Comparison of ENCODE assay signal across 8 mouse cellular contexts in genomic region chr10:117282049-117282448, GRCm38 (mm10). TPM values are rescaled to one million over a fixed set of nuclear protein-coding genes. Genes with fewer than 3 reads are reported as not detected.
DNase-seq lines count a peak whose midpoint lies in the region; ATAC-seq and TF ChIP-seq lines count a peak whose summit lies in the region.

Gene Lyz2 (minus strand): TSS chr10:117282321.

- H3K27ac ChIP-seq in bone marrow macrophage, adult 2 months (ENCODE audit: insufficient read depth, low read depth, low read length) = peak within 1 kb of the TSS; percentile 94
- H3K27ac ChIP-seq in intestine, embryonic 15.5 days = peak within 1 kb of the TSS; percentile 67; the same call in 1 of the 2 replicates
- no peak within 1 kb of the TSS for H3K27ac ChIP-seq in lung, embryonic 15.5 days
- H3K27ac ChIP-seq in stomach, embryonic 14.5 days (ENCODE audit: low read length) = peak within 1 kb of the TSS; percentile 63

- no peaks in the 10 kb centered on the region for H3K36me3 ChIP-seq in intestine, embryonic 15.5 days
- no peaks in the 10 kb centered on the region for H3K36me3 ChIP-seq in lung, embryonic 15.5 days
- no peaks in the 10 kb centered on the region for H3K36me3 ChIP-seq in stomach, embryonic 14.5 days (ENCODE audit: control insufficient read depth, insufficient read depth, low read length)

- H3K4me1 ChIP-seq in bone marrow macrophage, adult 2 months (ENCODE audit: control insufficient read depth, insufficient read depth, low read length) = peaks cover 34% of the 10 kb centered on the region
- H3K4me1 ChIP-seq in intestine, embryonic 15.5 days (replicated peaks) = no peaks in the 10 kb centered on the region
- H3K4me1 ChIP-seq in lung, embryonic 15.5 days = no peaks in the 10 kb centered on the region
- H3K4me1 ChIP-seq in stomach, embryonic 14.5 days (ENCODE audit: control insufficient read depth, insufficient read depth, low read length) = no peaks in the 10 kb centered on the region

- peak within 1 kb of the TSS; percentile 70 for H3K4me3 ChIP-seq in bone marrow macrophage, adult 2 months (ENCODE audit: insufficient read depth, low read length)
- H3K4me3 ChIP-seq in intestine, embryonic 15.5 days (replicated peaks) = no peak within 1 kb of the TSS
- no peak within 1 kb of the TSS for H3K4me3 ChIP-seq in lung, embryonic 15.5 days
- H3K4me3 ChIP-seq in stomach, embryonic 14.5 days (ENCODE audit: low read depth, low read length) = no peak within 1 kb of the TSS

- H3K27me3 ChIP-seq in intestine, embryonic 15.5 days (replicated peaks) = no peaks in the 10 kb centered on the region
- H3K27me3 ChIP-seq in lung, embryonic 15.5 days = no peaks in the 10 kb centered on the region
- H3K27me3 ChIP-seq in stomach, embryonic 14.5 days (ENCODE audit: control insufficient read depth, insufficient read depth, low read length) = no peaks in the 10 kb centered on the region

- peak; percentile 73 for ATAC-seq in granulocyte monocyte progenitor cell, adult 5-6 weeks (replicated peaks; ENCODE audit: poor library complexity, severe bottlenecking)
- ATAC-seq in intestine, embryonic 15.5 days = peak; percentile 69; the same call in 1 of the 2 replicates
- peak; percentile 35; the same call in 1 of the 2 replicates for ATAC-seq in lung, embryonic 15.5 days (ENCODE audit: borderline replicate concordance, extremely low read depth, low FRiP score, low TSS enrichment)
- ATAC-seq in stomach, embryonic 14.5 days (ENCODE audit: insufficient number of reproducible peaks, insufficient read depth, low FRiP score, low read depth) = peak; percentile 23; the same call in 1 of the 2 replicates

- TF ChIP-seq CTCF in bone marrow macrophage, adult 2 months (IDR thresholded peaks at IDR 0.05; ENCODE audit: low read depth, low read length) = no peak

- 37% methylated on average over 4 of the region's 4 CpGs for WGBS in intestine, embryonic 15.5 days
- 40% methylated on average over 4 of the region's 4 CpGs for WGBS in lung, embryonic 15.5 days
- WGBS in stomach, embryonic 14.5 days = 36% methylated on average over 4 of the region's 4 CpGs

- H3K9ac ChIP-seq in intestine, embryonic 15.5 days = no peak within 1 kb of the TSS
- H3K9ac ChIP-seq in lung, embryonic 15.5 days = no peak within 1 kb of the TSS
- no peak within 1 kb of the TSS for H3K9ac ChIP-seq in stomach, embryonic 14.5 days (replicated peaks; ENCODE audit: low read depth, low read length)

- peak; percentile 74; the same call in 1 of the 2 replicates for TF ChIP-seq POLR2A in bone marrow macrophage, adult 2 months (IDR thresholded peaks at IDR 0.05; ENCODE audit: borderline replicate concordance, low read depth, low read length)

- H3K4me2 ChIP-seq in intestine, embryonic 15.5 days (replicated peaks) = peak within 1 kb of the TSS; percentile 1; the same call in 1 of the 2 replicates
- no peak within 1 kb of the TSS for H3K4me2 ChIP-seq in lung, embryonic 15.5 days
- peak within 1 kb of the TSS; percentile 12; the same call in 1 of the 2 replicates for H3K4me2 ChIP-seq in stomach, embryonic 14.5 days (replicated peaks; ENCODE audit: low read depth, low read length)

- H3K9me3 ChIP-seq in intestine, embryonic 15.5 days = no peaks in the 10 kb centered on the region
- H3K9me3 ChIP-seq in lung, embryonic 15.5 days = no peaks in the 10 kb centered on the region
- no peaks in the 10 kb centered on the region for H3K9me3 ChIP-seq in stomach, embryonic 14.5 days (ENCODE audit: control insufficient read depth, low read depth, low read length)

- DNase-seq in left cerebral cortex, adult 18-20 months (ENCODE audit: low spot score in 2 of 2) = no peak
- DNase-seq in left cerebral cortex, adult 9 months (ENCODE audit: low spot score in 2 of 2) = no peak
- no peak for DNase-seq in c-Kit-positive CD71-positive TER-119-positive erythroid progenitor cells, embryonic 14.5 days (ENCODE audit: low spot score)

RNA-seq across cellular contexts. Expression of gene Lyz2, which starts in this region (rescaled TPM):
- 10 to 100 TPM; 18.8 to 20.3 TPM for total RNA-seq in left cerebral cortex, adult 18-20 months (2021)
- 36,853 and 37,625 TPM in 2 replicates for polyA plus RNA-seq in bone marrow macrophage, adult 2 months (2012; ENCODE audit: insufficient read depth, insufficient read length, missing spikeins)
- total RNA-seq in granulocyte monocyte progenitor cell, adult 5-6 weeks (2014; fragmentation: Nextera tagmentation) = 190 and 288 TPM in 2 replicates
- total RNA-seq in granulocyte monocyte progenitor cell, adult 5-6 weeks (2017) = 714 and 744 TPM in 2 replicates
- polyA plus RNA-seq in intestine, embryonic 15.5 days (2015; fragmentation: Nextera tagmentation; extraction: Ambion mirVana) = 97.1 and 105 TPM in 2 replicates
- 170 and 197 TPM in 2 replicates for polyA plus RNA-seq in lung, embryonic 15.5 days (2015; fragmentation: Nextera tagmentation; extraction: Ambion mirVana)
- 65.7 and 77.6 TPM in 2 replicates for polyA plus RNA-seq in stomach, embryonic 14.5 days (2014; fragmentation: Nextera tagmentation; extraction: Ambion mirVana)

Comparison
In these comparisons a context has a peak if more than half of its experiments do, and no peak if none do; other contexts are left out.
1. RNA of gene Lyz2 (total RNA-seq): 190 to 744 TPM in granulocyte monocyte progenitor cell, adult 5-6 weeks; 18.8 to 20.3 TPM in left cerebral cortex, adult 18-20 months; every median in the first group is over 4 times any median in the second.
2. RNA of gene Lyz2 (polyA plus RNA-seq): 36,853 to 37,625 TPM in bone marrow macrophage, adult 2 months; 170 to 197 TPM in lung, embryonic 15.5 days, 97.1 to 105 TPM in intestine, embryonic 15.5 days and 65.7 to 77.6 TPM in stomach, embryonic 14.5 days; every median in the first group is over 100 times any median in the second.
3. ATAC-seq: peak in every context shown above with its lines; median percentile 73 in granulocyte monocyte progenitor cell, adult 5-6 weeks; 69 in intestine, embryonic 15.5 days; 35 in lung, embryonic 15.5 days; 23 in stomach, embryonic 14.5 days.